Mouse (Mus musculus) left cerebral cortex, adult 6 months (tissue): ENCODE data around the gene Olfr1424. TPM values are rescaled to one million over a fixed set of nuclear protein-coding genes. Genes with fewer than 3 reads are reported as not detected.

Experiments used
- long read RNA-seq, 2 experiments: library from polyadenylated mRNA; unstranded; transcript quantifications; one replicate each; pipeline ENCODE4 v2.0.0; 2019 to 2020
- polyA plus RNA-seq: library from polyadenylated mRNA; unstranded; fragments of <200 nt; fragmentation: Nextera tagmentation; gene quantifications from 2 replicates; pipeline ENCODE4 v1.2.3, GENCODE M21; 2021

Gene Olfr1424
- polyA plus RNA-seq = not detected in 2 replicates
- long read RNA-seq, experiment 1 = 0 reads
- long read RNA-seq, experiment 2 = 0 reads

DNA sequence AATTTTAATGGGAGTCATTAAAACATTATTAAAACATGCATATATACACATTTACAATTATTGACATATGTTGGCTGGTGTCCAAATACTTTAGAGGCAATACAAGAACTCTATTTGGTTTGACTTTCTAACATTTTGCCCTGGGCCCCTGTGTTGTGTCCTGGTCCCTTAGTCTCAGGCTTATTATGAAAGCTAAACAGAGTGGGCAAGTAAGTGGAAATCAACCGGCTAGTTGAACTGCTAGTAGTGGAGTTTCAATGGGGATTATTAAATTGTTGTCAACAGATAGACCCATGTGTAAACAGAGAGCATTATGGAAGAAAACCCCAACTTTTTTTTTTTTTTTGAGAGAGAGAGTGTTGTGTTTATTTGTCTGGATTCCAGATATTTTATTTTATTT is at the start of gene Olfr1424:
Gene Olfr1424, minus strand, starts transcription at position 101 of the 400 bp plus-strand sequence.

GRCm38 (mm10) chr19:12103234-12103633 is 40.8 kb upstream of the Olfr1424 start, which contains the start of gene Olfr1427:
Olfr1427 (minus strand) TSS chr19:12103334.

GRCm38 (mm10) chr19:12091913-12092312 is 29.4 kb upstream of the Olfr1424 start, which contains the start of gene Olfr1426:
Olfr1426 (minus strand) TSS chr19:12092013.

GRCm38 (mm10) chr19:12077631-12078030 is 15.1 kb upstream of the Olfr1424 start, which contains the start of gene Olfr1425:
Olfr1425 (minus strand) TSS chr19:12077731.

GRCm38 (mm10) chr19:12041217-12041616 is 21.3 kb downstream of the Olfr1424 start, which contains the start of gene Olfr1423:
Olfr1423 (minus strand) TSS chr19:12041317.

Other genes starting within 250 kb of the Olfr1424 start
- 8.8 and 15.1 TPM in 2 replicates for gene Stx3, start 243.3 kb downstream of the Olfr1424 start, polyA plus RNA-seq
- gene Olfr1417, start 223.5 kb downstream of the Olfr1424 start, polyA plus RNA-seq = not detected in 2 replicates
- not detected in 2 replicates for gene Olfr1418, start 201.6 kb downstream of the Olfr1424 start, polyA plus RNA-seq
- not detected in 2 replicates for gene Olfr1419, start 187.6 kb downstream of the Olfr1424 start, polyA plus RNA-seq
- not detected in 2 replicates for gene Olfr1420, start 176.1 kb downstream of the Olfr1424 start, polyA plus RNA-seq
- gene Patl1, start 150.3 kb downstream of the Olfr1424 start, polyA plus RNA-seq = 2.6 and 3.0 TPM in 2 replicates
- gene Osbp, start 96.7 kb downstream of the Olfr1424 start, polyA plus RNA-seq = 5.7 and 5.8 TPM in 2 replicates
- gene Olfr1423, start 21.4 kb downstream of the Olfr1424 start, polyA plus RNA-seq = not detected in 2 replicates
- gene Olfr1425, start 15.0 kb upstream of the Olfr1424 start, polyA plus RNA-seq = not detected in 2 replicates
- not detected in 2 replicates for gene Olfr1426, start 29.3 kb upstream of the Olfr1424 start, polyA plus RNA-seq
- not detected in 2 replicates for gene Olfr1427, start 40.7 kb upstream of the Olfr1424 start, polyA plus RNA-seq
- not detected in 2 replicates for gene Olfr1428, start 53.2 kb upstream of the Olfr1424 start, polyA plus RNA-seq
- gene Olfr76, start 60.5 kb upstream of the Olfr1424 start, polyA plus RNA-seq = not detected in 2 replicates
- not detected in 2 replicates for gene Olfr1555-ps1, start 107.4 kb upstream of the Olfr1424 start, polyA plus RNA-seq
- gene Olfr1431, start 138.0 kb upstream of the Olfr1424 start, polyA plus RNA-seq = not detected in 2 replicates
- gene Olfr1432, start 169.9 kb upstream of the Olfr1424 start, polyA plus RNA-seq = not detected in 2 replicates
- not detected in 2 replicates for gene Olfr262, start 179.0 kb upstream of the Olfr1424 start, polyA plus RNA-seq
- not detected in 2 replicates for gene Olfr235, start 198.3 kb upstream of the Olfr1424 start, polyA plus RNA-seq
- not detected in 2 replicates for gene Olfr1434, start 217.2 kb upstream of the Olfr1424 start, polyA plus RNA-seq
- not detected in 2 replicates for gene Olfr1436, start 236.4 kb upstream of the Olfr1424 start, polyA plus RNA-seq